10 mouse cellular contexts compared by ENCODE assay signal in the genomic region with DNA sequence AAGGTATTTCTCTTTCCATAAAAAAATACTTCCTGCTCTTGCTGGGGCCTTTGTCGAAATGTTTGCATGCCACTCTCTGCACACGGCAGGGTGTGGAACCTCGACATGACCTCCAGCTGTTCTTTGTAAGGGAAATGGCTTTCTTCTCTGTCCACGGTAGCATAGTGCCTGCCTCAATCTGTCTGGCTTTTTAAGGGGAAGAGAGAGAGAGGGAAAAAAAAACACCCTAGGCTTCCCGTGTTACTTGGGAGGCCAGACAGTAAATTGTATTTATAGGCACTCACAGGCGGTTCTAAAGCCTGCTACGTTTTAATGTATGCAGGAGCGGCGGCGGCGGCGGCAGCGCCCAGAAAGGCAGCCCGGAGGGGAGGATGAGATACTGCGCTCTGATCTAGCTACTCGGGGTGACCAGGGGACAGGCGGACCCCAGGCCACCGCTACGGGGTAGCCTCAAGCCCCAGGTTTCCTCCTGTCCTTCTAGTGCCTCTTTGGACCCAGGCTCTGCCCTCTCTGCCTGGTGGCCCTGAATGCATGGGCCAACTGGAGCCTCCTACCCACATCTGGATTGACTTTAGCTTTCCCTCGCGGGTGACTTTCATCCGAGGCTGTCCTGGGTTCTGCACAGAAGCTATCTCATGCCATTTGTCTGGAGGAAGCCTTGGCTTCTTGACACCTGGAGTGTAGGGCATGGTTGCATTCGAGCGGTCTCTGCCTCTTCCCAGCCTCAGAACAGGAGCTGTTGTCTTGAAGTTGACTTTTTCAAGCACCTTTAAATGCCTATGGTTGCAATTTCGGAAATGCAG. TPM values are rescaled to one million over a fixed set of nuclear protein-coding genes. Genes with fewer than 3 reads are reported as not detected.
DNase-seq lines count a peak whose midpoint lies in the region; ATAC-seq and TF ChIP-seq lines count a peak whose summit lies in the region.
"Had no signal": no experiment of that assay in that cellular context is flagged by ENCODE, and none has a peak within 500 bp of the region (broad histone marks: within the 10 kb centered on the region; RNA-seq: fewer than 3 reads in every experiment).

No protein-coding gene starts in this region.

- intact Hi-C loops in left cerebral cortex, postnatal 14 days (cut with DNase I): no loop called here

- H3K27ac ChIP-seq in forebrain, embryonic 15.5 days (replicated peaks): peak overlapping the region; percentile 51
- H3K27ac ChIP-seq in liver, embryonic 13.5 days: no peak overlapping the region
- no peak overlapping the region for H3K27ac ChIP-seq in layer of hippocampus, adult 2 months

- no peak; the same call in 1 of the 2 replicates for ATAC-seq in forebrain, embryonic 15.5 days (replicated peaks)
- no peak for ATAC-seq in liver, embryonic 13.5 days (ENCODE audit: low read depth)
- ATAC-seq: Patski had no signal

- H3K4me1 ChIP-seq in forebrain, embryonic 15.5 days: peaks cover 43% of the 10 kb centered on the region
- peaks cover 10% of the 10 kb centered on the region for H3K4me1 ChIP-seq in liver, embryonic 13.5 days (replicated peaks)

- WGBS in forebrain, embryonic 15.5 days: 14% methylated on average over 25 of the region's 25 CpGs
- WGBS in liver, embryonic 13.5 days (ENCODE audit: insufficient replicate concordance): 69% methylated on average over 25 of the region's 25 CpGs

- DNase-seq in left cerebral cortex, postnatal 14 days (ENCODE audit: low spot score in 2 of 2): peak; percentile 57 to 63
- DNase-seq in left cerebral cortex, adult 11 months (ENCODE audit: low spot score): no peak
- no peak for DNase-seq in liver, embryonic 13.5 days
- DNase-seq in right cerebral cortex, postnatal 4 days: peak; percentile 60
- no peak for DNase-seq in layer of hippocampus, postnatal 36 days
- DNase-seq in ovary, postnatal 14 days (ENCODE audit: low spot score): no peak
- no peak for DNase-seq in layer of hippocampus, adult 2 months (ENCODE audit: low spot score in 2 of 2)

- H3K9me3 ChIP-seq in forebrain, embryonic 15.5 days: no peaks in the 10 kb centered on the region
- H3K9me3 ChIP-seq in liver, embryonic 13.5 days (replicated peaks): no peaks in the 10 kb centered on the region

- TF ChIP-seq CTCF in layer of hippocampus, adult 2 months (conservative IDR thresholded peaks at IDR 0.05): no peak

- H3K36me3 ChIP-seq in forebrain, embryonic 15.5 days: no peaks in the 10 kb centered on the region; the same call in 1 of the 2 replicates
- peaks cover 86% of the 10 kb centered on the region for H3K36me3 ChIP-seq in liver, embryonic 13.5 days

- peak overlapping the region; percentile 16 for H3K4me3 ChIP-seq in forebrain, embryonic 15.5 days
- H3K4me3 ChIP-seq in liver, embryonic 13.5 days (replicated peaks): no peak overlapping the region
- H3K4me3 ChIP-seq in layer of hippocampus, adult 2 months: no peak overlapping the region

- H3K9ac ChIP-seq in forebrain, embryonic 15.5 days (replicated peaks): no peak overlapping the region; the same call in none of the 2 replicates
- H3K9ac ChIP-seq in liver, embryonic 13.5 days: no peak overlapping the region

- H3K4me2 ChIP-seq in forebrain, embryonic 15.5 days (replicated peaks): peak overlapping the region; percentile 39
- peak overlapping the region; percentile 32; the same call in 1 of the 2 replicates for H3K4me2 ChIP-seq in liver, embryonic 13.5 days

- H3K27me3 ChIP-seq in forebrain, embryonic 15.5 days: no peaks in the 10 kb centered on the region
- H3K27me3 ChIP-seq in liver, embryonic 13.5 days: no peaks in the 10 kb centered on the region
- H3K27me3 ChIP-seq: Patski had no signal

RNA-seq across cellular contexts. Expression of a gene that starts 49.5 kb away (rescaled TPM):
- 1 to 10 TPM; 1.1 to 1.4 TPM for total RNA-seq in left cerebral cortex, postnatal 14 days (2021)
- 2.6 and 3.1 TPM in 2 replicates for polyA plus RNA-seq in forebrain, embryonic 15.5 days (2015; fragmentation: Nextera tagmentation; extraction: Ambion mirVana)
- not detected in 2 replicates for polyA plus RNA-seq in liver, embryonic 13.5 days (2015; fragmentation: Nextera tagmentation; extraction: Ambion mirVana)
- total RNA-seq in layer of hippocampus, postnatal 36 days (2021): 1 to 10 TPM; 2.6 to 4.5 TPM
- total RNA-seq in layer of hippocampus, adult 2 months (2021): 1 to 10 TPM; 2.2 to 3.2 TPM
- polyA plus RNA-seq: heart, postnatal 0 days; Patski had no signal

Comparison
In these comparisons a context has a peak if more than half of its experiments do, and no peak if none do; other contexts are left out.
1. DNase-seq: peak in left cerebral cortex, postnatal 14 days (2 of 2) and right cerebral cortex, postnatal 4 days (single experiment); none in left cerebral cortex, adult 11 months (single experiment), liver, embryonic 13.5 days (single experiment), layer of hippocampus, postnatal 36 days (0 of 2), ovary, postnatal 14 days (single experiment) and layer of hippocampus, adult 2 months (0 of 2).